Mouse (Mus musculus) G1E-ER4 (cell line): ENCODE data around the gene Speer4f1. TPM values are rescaled to one million over a fixed set of nuclear protein-coding genes. Genes with fewer than 3 reads are reported as not detected.
"Not testable (repeated sequence)": the region's sequence is repeated elsewhere in the genome, so short reads cannot be mapped to it uniquely, and the experiment has no call there.

Source experiments
- GATA1 ChIP-seq: IDR thresholded peaks from one replicate; pipeline ENCODE4 v1.8.0; 2012; ENCODE audit warnings: low read length, inconsistent platforms
- polyA plus RNA-seq: library from polyadenylated mRNA; stranded (reverse); fragments of >175 nt; gene quantifications from 2 replicates; pipeline ENCODE4 v1.2.3, GENCODE M21; 2012

Speer4f1 gene
- not detected in 2 replicates for polyA plus RNA-seq

DNA sequence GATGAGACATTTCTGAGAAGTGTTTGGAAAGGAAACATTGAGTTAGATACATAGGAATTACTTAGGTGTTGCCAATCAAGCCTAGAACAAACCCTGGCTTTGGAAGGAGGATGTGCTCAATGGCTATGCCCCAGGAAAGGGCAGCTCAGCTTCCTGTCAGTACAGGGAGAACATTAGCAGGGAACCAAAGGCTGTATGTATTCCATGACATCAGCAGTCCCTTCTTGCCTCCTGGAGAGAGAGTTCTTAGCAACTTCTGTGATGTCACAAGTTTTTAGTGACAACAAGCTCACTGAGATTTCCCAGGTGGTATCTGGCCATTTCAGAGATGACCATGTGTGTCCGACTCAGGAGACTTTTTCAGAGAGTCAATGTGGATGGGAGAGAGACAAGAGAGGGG is at the start of gene Speer4f1:
TSS of gene Speer4f1 (plus strand) at position 301 of the 400 bp plus-strand sequence.
- not testable (repeated sequence) for TF ChIP-seq GATA1

DNA sequence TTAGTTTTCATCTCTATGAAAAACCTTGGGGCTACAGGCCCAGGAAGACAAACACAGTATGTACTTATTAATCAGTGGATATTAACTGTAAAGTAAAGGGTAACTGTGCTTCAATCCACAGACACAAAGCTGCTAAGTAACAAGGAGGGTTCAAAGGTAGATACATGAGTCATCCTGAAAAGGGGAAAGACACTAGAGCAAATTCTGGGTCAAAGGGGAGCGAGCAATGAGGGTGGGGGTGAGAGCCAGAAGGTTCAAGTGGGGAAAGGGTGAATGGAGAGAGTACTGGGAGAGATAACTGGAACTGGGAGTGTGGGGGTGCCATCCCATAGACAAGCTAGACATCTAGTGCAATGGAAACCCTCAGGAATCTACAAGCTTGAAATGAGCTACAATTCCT is 49.0 kb upstream of the Speer4f1 start:
- no peak for TF ChIP-seq GATA1

DNA sequence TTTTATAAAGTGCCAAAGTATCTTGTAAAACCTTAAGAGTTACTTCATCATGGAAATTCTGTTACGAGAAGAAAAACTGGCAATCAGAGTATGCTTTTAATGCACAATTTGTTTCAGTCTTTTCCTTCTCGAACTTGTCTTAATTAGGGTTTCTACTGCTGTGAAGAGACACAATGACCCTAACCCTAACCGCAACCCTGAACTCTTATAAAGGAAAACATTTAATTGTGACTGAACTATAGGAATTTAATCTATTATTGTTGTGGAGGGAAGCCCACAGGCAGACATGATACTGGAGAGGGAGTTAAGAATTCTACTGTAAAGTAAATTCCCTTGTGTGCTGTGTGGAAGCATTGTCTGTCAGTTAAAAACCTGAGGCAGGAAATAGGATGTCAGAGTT is 41.2 kb upstream of the Speer4f1 start:
- no peak for TF ChIP-seq GATA1

DNA sequence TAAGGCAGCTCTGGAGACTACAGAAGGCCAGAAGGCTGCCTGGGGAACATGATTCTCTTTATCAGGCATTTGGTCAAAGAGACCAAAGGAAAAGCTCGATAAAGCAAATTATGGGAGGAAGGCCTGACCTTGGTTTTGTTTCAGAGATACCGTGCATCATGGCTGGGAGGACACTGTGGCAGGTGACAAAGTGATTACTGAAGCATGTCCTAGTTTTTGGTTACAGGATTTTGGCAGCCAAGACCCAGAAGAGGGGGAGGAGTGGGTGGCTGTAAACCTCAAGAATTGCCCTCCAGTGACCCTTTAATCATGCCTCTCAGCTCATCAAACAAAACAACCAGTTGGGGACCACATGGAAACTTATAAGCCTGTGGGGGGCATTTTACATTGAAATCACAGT is 39.7 kb upstream of the Speer4f1 start:
- TF ChIP-seq GATA1: no peak

- TF ChIP-seq GATA1: no peak
Observed at GRCm38 (mm10) chr5:17439487-17440102, 36.3 kb upstream of the Speer4f1 start.

- no peak for TF ChIP-seq GATA1
Observed at GRCm38 (mm10) chr5:17454059-17454458, 21.8 kb upstream of the Speer4f1 start.

DNA sequence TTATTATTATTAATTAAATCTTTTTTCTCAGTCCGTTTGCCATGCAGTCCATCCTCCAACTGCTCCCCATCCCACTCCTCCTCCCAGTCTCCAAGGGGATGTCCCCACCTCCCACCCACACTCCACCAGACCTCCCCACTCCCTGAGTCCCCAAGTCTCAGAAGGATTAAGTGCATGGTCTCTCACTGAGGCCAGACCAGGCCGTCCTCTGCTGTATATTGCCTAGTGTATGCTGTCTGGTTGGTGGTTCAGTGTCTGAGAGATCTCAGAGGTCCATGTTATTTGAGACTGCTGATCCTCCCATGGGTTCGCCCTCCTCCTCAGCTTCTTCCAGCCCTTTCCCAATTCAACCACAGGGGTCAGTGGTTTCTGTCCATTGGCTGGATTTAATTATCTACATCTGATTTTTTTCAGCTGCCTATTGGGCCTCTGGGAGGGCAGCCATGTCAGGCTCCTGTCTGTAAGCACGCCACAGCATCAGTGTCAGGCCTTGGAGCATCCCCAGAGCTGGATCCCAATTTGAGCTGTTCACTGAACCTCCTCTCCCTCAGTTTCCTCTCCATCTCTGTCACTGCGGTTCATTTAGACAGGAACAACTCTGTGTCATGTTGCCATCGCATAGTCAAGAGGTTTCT is 20.8 kb upstream of the Speer4f1 start:
- TF ChIP-seq GATA1: no peak

- no peak for TF ChIP-seq GATA1
Observed at GRCm38 (mm10) chr5:17456671-17457070, 19.2 kb upstream of the Speer4f1 start.

GRCm38 (mm10) chr5:17476476-17476875 is 578 bp downstream of the Speer4f1 start:
- no peak for TF ChIP-seq GATA1

DNA sequence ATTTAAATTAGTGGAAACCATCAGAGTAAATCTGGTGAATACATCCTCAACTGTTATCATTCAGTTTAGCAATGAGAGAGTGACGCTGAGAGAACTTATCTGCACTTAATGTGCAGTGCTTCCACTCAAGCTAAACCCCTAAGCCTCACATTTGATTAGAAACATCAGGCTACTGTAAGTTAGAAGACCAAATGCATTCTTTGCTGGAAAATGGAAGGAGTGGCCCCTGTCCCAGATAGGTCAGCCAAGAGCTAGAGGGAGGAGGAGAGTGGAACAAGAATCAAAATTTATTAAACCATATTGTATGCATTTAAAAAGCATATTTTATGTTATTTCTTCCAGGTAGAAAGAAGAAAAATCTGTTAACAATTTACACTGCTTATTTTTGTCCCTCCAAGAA is 14.0 kb downstream of the Speer4f1 start:
- TF ChIP-seq GATA1: no peak

GRCm38 (mm10) chr5:17495616-17496015 is 19.7 kb downstream of the Speer4f1 start:
- no peak for TF ChIP-seq GATA1

GRCm38 (mm10) chr5:17496650-17497049 is 20.8 kb downstream of the Speer4f1 start:
- no peak for TF ChIP-seq GATA1

DNA sequence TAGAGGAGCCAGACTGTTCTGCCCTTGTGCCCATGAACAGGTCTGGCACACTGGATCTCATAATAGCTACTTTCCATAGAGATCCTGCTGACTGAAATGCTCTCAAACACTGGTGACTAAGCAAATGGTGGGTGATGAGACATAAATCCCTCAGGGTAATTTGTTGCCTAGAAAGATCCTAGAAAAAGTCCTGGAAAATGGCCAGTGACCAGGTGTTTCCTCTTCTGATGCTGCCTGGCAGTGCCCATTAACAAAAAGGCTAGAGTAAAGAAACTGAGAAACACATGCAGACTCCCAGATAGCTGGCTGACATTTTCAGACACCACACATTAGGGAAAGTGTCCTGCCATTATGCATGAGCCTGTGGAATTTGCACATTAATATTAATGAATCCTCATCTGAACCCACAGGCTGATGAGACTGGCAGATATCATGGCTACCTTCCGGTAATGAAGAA is 24.0 kb downstream of the Speer4f1 start:
- no peak for TF ChIP-seq GATA1

- no peak for TF ChIP-seq GATA1
Observed at GRCm38 (mm10) chr5:17500866-17501265, 25.0 kb downstream of the Speer4f1 start.

GRCm38 (mm10) chr5:17505540-17505939 is 29.6 kb downstream of the Speer4f1 start:
- no peak for TF ChIP-seq GATA1

DNA sequence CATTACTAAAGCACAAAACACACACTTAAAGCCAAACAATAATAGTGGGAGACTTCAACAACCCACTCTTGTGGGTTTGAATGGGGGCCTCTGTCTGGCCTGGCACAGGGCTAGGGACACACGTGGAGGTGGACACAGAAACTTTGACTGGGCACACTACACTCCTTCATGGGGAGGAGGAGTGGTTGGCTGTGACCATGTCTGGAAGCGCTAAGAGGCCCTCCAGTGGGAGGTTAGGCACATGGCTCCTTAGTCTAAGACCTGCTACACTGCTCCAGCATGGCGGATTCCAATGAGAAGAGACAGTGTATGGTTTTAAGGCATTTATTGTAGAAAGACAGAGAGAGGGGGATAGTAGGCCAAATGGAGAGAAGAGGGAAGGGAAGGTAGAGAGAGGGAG is 32.1 kb downstream of the Speer4f1 start:
- TF ChIP-seq GATA1: no peak

Other genes starting within 250 kb of the Speer4f1 start
- gene Speer4f2, start 102.9 kb upstream of the Speer4f1 start, polyA plus RNA-seq: not detected in 2 replicates
- not detected in 2 replicates for gene Sema3c, start 98.2 kb downstream of the Speer4f1 start, polyA plus RNA-seq